Mouse (Mus musculus) forebrain, postnatal 0 days (tissue): ENCODE data around the gene Tia1. TPM values are rescaled to one million over a fixed set of nuclear protein-coding genes. Genes with fewer than 3 reads are reported as not detected.

Experiments used
- ATAC-seq: fragments of 200-750 bp; cut with Nextera tagmentation; 2 replicates; pipeline ENCODE4 v1.8.0; 2017; ENCODE audit warnings: mild to moderate bottlenecking, moderate library complexity
- DNase-seq: peaks from one replicate; pipeline ENCODE4 v3.0.0-alpha.2; 2015
- H3K27ac ChIP-seq: fragments of 300-500 bp; sonication (generic); 2 replicates; pipeline ENCODE4 v1.5.1; 2014; ENCODE audit warnings: low read depth, mild to moderate bottlenecking, antibody characterized with exemption, low read length, moderate library complexity, mixed read lengths
- H3K27me3 ChIP-seq: fragments of 300-500 bp; sonication (generic); 2 replicates; pipeline ENCODE4 v1.6.1; 2014; ENCODE audit warnings: mild to moderate bottlenecking, low read length, mixed read lengths; ENCODE audit not compliant: insufficient read depth
- H3K36me3 ChIP-seq: fragments of 300-500 bp; sonication (generic); 2 replicates; pipeline ENCODE4 v1.6.1; 2014; ENCODE audit warnings: mild to moderate bottlenecking, moderate library complexity; ENCODE audit not compliant: insufficient read depth
- H3K4me1 ChIP-seq: fragments of 300-500 bp; sonication (generic); 2 replicates; pipeline ENCODE4 v1.6.1; 2014; ENCODE audit warnings: antibody characterized with exemption; ENCODE audit not compliant: insufficient read depth
- H3K4me2 ChIP-seq: fragments of 300-500 bp; sonication (generic); 2 replicates; pipeline ENCODE4 v1.6.1; 2014; ENCODE audit warnings: low read depth, mild to moderate bottlenecking, moderate library complexity
- H3K4me3 ChIP-seq: fragments of 300-500 bp; sonication (generic); 2 replicates; pipeline ENCODE4 v1.5.1; 2014; ENCODE audit warnings: low read depth, low read length, mixed read lengths
- H3K9ac ChIP-seq: fragments of 300-500 bp; sonication (generic); 2 replicates; pipeline ENCODE4 v1.6.1; 2014; ENCODE audit warnings: mild to moderate bottlenecking
- H3K9me3 ChIP-seq: fragments of 300-500 bp; sonication (generic); 2 replicates; pipeline ENCODE4 v1.6.1; 2016; ENCODE audit warnings: low read length
- CTCF ChIP-seq: sonication (generic); IDR thresholded peaks from 2 replicates; pipeline ENCODE4 v1.5.1; 2016; ENCODE audit warnings: antibody characterized with exemption, control low read depth, low read depth
- WGBS: fragments of 180-500 bp; shearing (Covaris S2); extraction: QIAGEN DNeasy Blood & Tissue Kit; methylation state at CpG from one replicate; pipeline ENCODE4 v1.1.7; 2014; 5-methylcytosine and 5-hydroxymethylcytosine counted together
- polyA plus RNA-seq: library from polyadenylated mRNA; unstranded; fragments of >200 nt; fragmentation: Nextera tagmentation; extraction: Ambion mirVana; gene quantifications from 2 replicates; pipeline ENCODE4 v1.2.1, GENCODE M21; 2015
- total RNA-seq: library from RNA; depleted of rRNA; stranded (reverse); fragments of >200 nt; gene quantifications from 2 replicates; pipeline ENCODE4 v1.2.3, GENCODE M21; 2014

Tia1 gene
- total and polyA plus RNA-seq, 2 experiments from 2014 or later, result 191 to 252 TPM

GRCm38 (mm10) chr6:86385362-86386104 lies 18.5 kb upstream of the Tia1 start:
- Histone ChIP-seq H3K4me1 (no peaks in the 10 kb centered on the region), H3K9me3 (no peaks in the 10 kb centered on the region), H3K36me3 (peaks cover 45% of the 10 kb centered on the region), H3K9ac (no peak overlapping the region), H3K4me2 (no peak overlapping the region), H3K27ac (no peak overlapping the region), H3K27me3 (no peaks in the 10 kb centered on the region), H3K4me3 (no peak overlapping the region)
- DNase-seq, result no peak
- 91% methylated on average over 5 of the region's 5 CpGs for WGBS
- no peak for TF ChIP-seq CTCF
- ATAC-seq, result no peak

DNA sequence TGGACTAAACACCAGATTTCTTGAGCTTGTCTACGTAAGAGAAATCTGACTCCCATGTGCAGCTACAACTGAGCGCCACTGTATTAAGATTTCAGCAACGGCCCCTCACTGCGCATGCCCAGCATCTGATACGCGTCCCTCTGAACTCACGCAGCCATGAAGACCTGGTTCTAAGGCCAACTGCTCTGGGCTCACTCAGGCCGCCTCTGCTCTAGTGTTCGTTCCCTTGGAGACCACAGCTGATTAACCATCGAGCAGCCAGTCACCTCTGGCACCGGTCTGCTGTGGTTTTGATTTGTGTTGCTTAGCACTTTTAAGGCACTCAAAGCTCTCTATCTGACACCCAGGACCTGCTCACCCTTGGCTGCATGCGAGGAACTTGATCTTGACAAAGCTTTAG lies 16.7 kb upstream of the Tia1 start:
- no peak overlapping the region for H3K27ac ChIP-seq
- ATAC-seq, result no peak
- no peaks in the 10 kb centered on the region for H3K4me1 ChIP-seq
- H3K27me3 ChIP-seq, result no peaks in the 10 kb centered on the region
- TF ChIP-seq CTCF, result no peak
- H3K9me3 ChIP-seq, result no peaks in the 10 kb centered on the region
- H3K4me2 ChIP-seq, result no peak overlapping the region
- 88% methylated on average over 12 of the region's 12 CpGs for WGBS
- H3K36me3 ChIP-seq, result peaks cover 63% of the 10 kb centered on the region
- no peak for DNase-seq
- no peak overlapping the region for H3K9ac ChIP-seq
- no peak overlapping the region for H3K4me3 ChIP-seq

DNA sequence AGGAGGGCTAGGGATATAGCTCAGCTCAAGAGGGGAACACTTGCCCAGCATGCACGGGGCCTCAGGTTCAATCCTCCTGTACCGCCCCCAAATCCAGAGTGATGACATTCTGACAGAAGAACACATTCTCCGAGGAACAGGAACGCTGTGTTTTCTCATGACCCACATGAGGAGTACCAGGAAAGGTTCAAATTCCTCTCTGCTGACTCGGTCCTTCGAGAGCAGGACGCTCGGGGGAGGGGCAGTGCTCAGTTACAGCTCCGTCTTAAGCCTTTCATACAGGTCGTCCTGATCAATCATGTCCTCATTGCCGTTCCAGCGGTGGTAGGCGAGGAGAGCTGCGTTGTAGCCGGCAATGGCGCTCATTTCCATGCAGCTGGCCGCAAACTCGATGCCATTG lies 15.6 kb upstream of the Tia1 start:
- H3K4me2 ChIP-seq, result no peak overlapping the region
- no peaks in the 10 kb centered on the region for H3K27me3 ChIP-seq
- H3K4me3 ChIP-seq, result no peak overlapping the region
- 90% methylated on average over 18 of the region's 18 CpGs for WGBS
- no peak for ATAC-seq
- H3K27ac ChIP-seq, result no peak overlapping the region
- TF ChIP-seq CTCF, result no peak
- no peaks in the 10 kb centered on the region for H3K4me1 ChIP-seq
- DNase-seq, result no peak
- H3K9me3 ChIP-seq, result no peaks in the 10 kb centered on the region
- peaks cover 66% of the 10 kb centered on the region for H3K36me3 ChIP-seq
- no peak overlapping the region for H3K9ac ChIP-seq

DNA sequence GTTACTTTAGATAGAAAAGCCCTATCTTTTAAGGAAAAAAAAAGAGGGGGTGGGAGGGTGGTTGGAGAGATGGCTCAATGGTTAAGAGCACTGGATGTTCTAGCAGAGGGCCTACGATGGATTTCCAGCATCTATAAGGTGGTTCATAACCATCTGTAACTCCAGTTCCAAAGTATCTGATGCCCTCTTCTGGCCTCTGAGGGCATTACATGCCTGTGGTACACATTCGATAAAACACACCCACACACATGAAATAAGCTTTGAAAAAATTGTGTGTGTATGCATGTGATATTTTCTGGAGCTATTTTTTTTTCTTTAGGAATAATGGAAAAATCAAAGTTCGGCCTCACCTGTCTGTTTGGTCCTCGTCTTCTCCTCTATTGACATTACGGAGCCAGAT lies 12.7 kb upstream of the Tia1 start:
- no peak for DNase-seq
- Histone ChIP-seq H3K4me1 (peaks cover 7% of the 10 kb centered on the region; the same call in 1 of the 2 replicates), H3K27me3 (no peaks in the 10 kb centered on the region), H3K9ac (no peak overlapping the region), H3K9me3 (no peaks in the 10 kb centered on the region), H3K4me2 (no peak overlapping the region), H3K36me3 (peaks cover 58% of the 10 kb centered on the region), H3K27ac (no peak overlapping the region), H3K4me3 (no peak overlapping the region)
- WGBS, result 96% methylated on average over 5 of the region's 5 CpGs
- peak; percentile 47 for TF ChIP-seq CTCF
- ATAC-seq, result no peak

- Histone ChIP-seq H3K36me3 (peaks cover 47% of the 10 kb centered on the region), H3K27ac (no peak overlapping the region), H3K4me1 (peaks cover 13% of the 10 kb centered on the region), H3K9me3 (no peaks in the 10 kb centered on the region), H3K9ac (no peak overlapping the region), H3K4me3 (no peak overlapping the region), H3K27me3 (no peaks in the 10 kb centered on the region), H3K4me2 (no peak overlapping the region)
- 0 out of 2 replicates have a peak, but pooled peaks have one; percentile 18 for TF ChIP-seq CTCF
- no peak for DNase-seq
- whole genome bisulfite sequencing, result 97% methylated on average over 1 of the region's 1 CpGs
- ATAC-seq, result no peak
These were observed 10.8 kb upstream of the Tia1 start for GRCm38 (mm10) chr6:86393187-86393586.

DNA sequence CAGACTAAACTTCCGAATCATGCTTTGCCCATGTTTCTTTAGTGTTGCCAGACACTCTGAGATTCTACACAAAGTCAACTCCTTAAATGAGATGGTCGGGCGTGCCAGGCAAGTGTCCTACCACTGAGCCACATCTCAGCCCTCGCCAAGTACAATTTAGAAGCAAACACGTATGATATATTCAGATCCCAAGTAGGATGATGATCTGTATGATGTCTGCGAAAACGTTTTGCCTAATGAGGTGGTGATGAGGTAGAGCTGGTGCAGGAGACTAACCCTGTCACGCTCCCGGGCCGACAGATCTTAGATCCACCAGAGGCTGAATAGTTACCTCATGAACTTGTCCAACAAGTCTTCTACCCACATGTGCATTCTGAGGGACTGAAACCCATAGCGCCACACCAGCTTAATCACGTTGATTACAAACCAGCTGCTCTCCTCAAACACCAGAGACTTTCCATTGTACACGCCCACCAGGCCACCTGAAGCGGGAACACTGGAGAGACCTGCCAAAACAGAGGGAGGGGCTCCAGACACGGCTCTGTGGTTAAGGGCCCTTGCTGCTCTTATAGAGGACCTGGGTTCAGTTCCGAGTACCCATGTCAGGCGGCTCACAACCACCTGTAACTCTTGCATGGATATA lies 9.8 kb upstream of the Tia1 start:
- DNase-seq (no peak), ATAC-seq (no peak)
- Histone ChIP-seq H3K4me1 (peaks cover 13% of the 10 kb centered on the region), H3K36me3 (peaks cover 37% of the 10 kb centered on the region), H3K27me3 (no peaks in the 10 kb centered on the region), H3K9me3 (no peaks in the 10 kb centered on the region), H3K4me3 (no peak overlapping the region), H3K4me2 (no peak overlapping the region), H3K9ac (no peak overlapping the region), H3K27ac (no peak overlapping the region)
- TF ChIP-seq CTCF, result no peak
- 90% methylated on average over 17 of the region's 17 CpGs for WGBS

DNA sequence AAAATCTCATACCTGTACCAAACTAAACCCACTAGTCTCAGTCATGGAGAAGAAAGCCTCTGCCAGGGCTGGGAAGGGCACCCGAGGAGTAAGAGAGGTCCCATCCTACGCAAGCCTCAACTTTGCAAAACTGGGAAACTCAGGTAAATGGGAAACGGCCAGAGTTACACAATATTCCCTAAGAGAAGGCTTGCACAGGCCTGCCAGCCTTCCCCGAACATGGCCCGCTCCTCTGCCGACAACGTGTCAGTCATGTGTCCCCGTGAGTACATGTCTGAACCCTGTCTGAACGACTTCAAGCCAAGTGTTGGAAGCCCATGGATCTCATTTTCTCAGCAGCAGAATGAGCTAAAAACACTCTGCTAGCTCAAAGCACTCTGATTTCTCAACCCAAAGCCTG lies 9.0 kb upstream of the Tia1 start:
- ATAC-seq (no peak), DNase-seq (no peak)
- peaks cover 29% of the 10 kb centered on the region for H3K36me3 ChIP-seq
- 81% methylated on average over 9 of the region's 9 CpGs for WGBS
- H3K27me3 ChIP-seq, result no peaks in the 10 kb centered on the region
- no peak for TF ChIP-seq CTCF
- no peak overlapping the region; the same call in 1 of the 2 replicates for H3K27ac ChIP-seq
- no peaks in the 10 kb centered on the region for H3K9me3 ChIP-seq
- H3K4me3 ChIP-seq, result peak overlapping the region; percentile 85; the same call in 1 of the 2 replicates
- H3K9ac ChIP-seq, result no peak overlapping the region
- peak overlapping the region; percentile 71 for H3K4me2 ChIP-seq
- peaks cover 13% of the 10 kb centered on the region for H3K4me1 ChIP-seq
